Mouse (Mus musculus) liver, embryonic 14.5 days (tissue): ENCODE measurements around the gene Arhgap10.

Experiments
- CTCF ChIP-seq: IDR thresholded peaks from 2 replicates; pipeline ENCODE4 v1.5.1; 2016; ENCODE audit warnings: antibody characterized with exemption, low read depth, control low read depth
- EP300 ChIP-seq: IDR thresholded peaks from 2 replicates; pipeline ENCODE4 v1.6.1; 2016; ENCODE audit warnings: antibody characterized with exemption, low read depth

DNA sequence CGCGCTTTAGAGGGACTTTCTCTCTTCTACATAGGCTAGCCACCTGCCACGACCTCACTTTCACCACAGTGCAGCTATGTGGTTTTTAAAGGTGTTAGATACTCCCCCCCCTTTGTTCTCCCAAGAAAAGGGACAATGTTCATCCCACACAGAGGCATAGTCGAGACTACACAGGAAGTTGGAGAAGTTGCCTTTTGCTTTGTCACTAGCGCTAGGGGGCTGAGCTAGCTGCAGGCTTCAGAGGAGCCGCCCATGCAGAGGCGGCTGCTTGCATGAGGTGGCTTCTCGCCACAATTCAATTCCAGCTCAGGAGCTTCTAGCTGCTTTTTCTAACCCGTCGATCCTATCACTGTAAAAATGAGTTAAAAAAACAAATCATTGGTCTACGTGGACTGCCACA is 225.1 kb downstream of the Arhgap10 start:
- TF ChIP-seq CTCF (no peak), EP300 (no peak)
